Mouse (Mus musculus) embryonic fibroblast, embryonic 13.5 days (primary cell): ENCODE measurements around the gene Jund.

Experiments
- CTCF ChIP-seq: IDR thresholded peaks from 2 replicates; pipeline ENCODE4 v1.5.1; 2011; ENCODE audit warnings: mild to moderate bottlenecking, control low read depth, low read length, moderate library complexity, borderline replicate concordance; ENCODE audit not compliant: insufficient read depth
- POLR2A ChIP-seq: IDR thresholded peaks from 2 replicates; pipeline ENCODE4 v1.6.1; 2011; ENCODE audit warnings: low read depth, mild to moderate bottlenecking, control low read depth, low read length, moderate library complexity

- no peak for TF ChIP-seq CTCF
- TF ChIP-seq POLR2A, result no peak
These were observed 3.3 kb upstream of the Jund start for GRCm38 (mm10) chr8:70695318-70696018.
